ENCODE assay signal across 7 mouse cellular contexts in genomic region chr6:115313235-115313738, GRCm38 (mm10). TPM values are rescaled to one million over a fixed set of nuclear protein-coding genes. Genes with fewer than 3 reads are reported as not detected.
DNase-seq lines count a peak whose midpoint lies in the region; ATAC-seq and TF ChIP-seq lines count a peak whose summit lies in the region.

No protein-coding gene starts in this region.

- no peaks in the 10 kb centered on the region for H3K36me3 ChIP-seq in lung, postnatal 0 days (ENCODE audit: insufficient read depth, low read length)
- H3K36me3 ChIP-seq in myocyte (ENCODE audit: control insufficient read depth, insufficient read depth), result no peaks in the 10 kb centered on the region

- no peaks in the 10 kb centered on the region for H3K27me3 ChIP-seq in lung, postnatal 0 days (replicated peaks; ENCODE audit: insufficient read depth, low read length)
- H3K27me3 ChIP-seq in myocyte (ENCODE audit: control insufficient read depth, insufficient read depth, insufficient read length), result no peaks in the 10 kb centered on the region

- no peak overlapping the region for H3K4me2 ChIP-seq in lung, postnatal 0 days (replicated peaks; ENCODE audit: low read depth, low read length)
- H3K4me2 ChIP-seq in myocyte (ENCODE audit: low read depth), result no peak overlapping the region

- TF ChIP-seq CTCF in lung, postnatal 0 days (IDR thresholded peaks at IDR 0.05), result no peak

- H3K79me2 ChIP-seq in myocyte (ENCODE audit: control insufficient read depth, insufficient read depth), result no peaks in the 10 kb centered on the region

- H3K4me3 ChIP-seq in lung, postnatal 0 days (ENCODE audit: low read depth, low read length), result no peak overlapping the region
- no peak overlapping the region for H3K4me3 ChIP-seq in myocyte

- DNase-seq in lung, postnatal 0 days (ENCODE audit: low spot score), result peak; percentile 48
- no peak for DNase-seq in lung, postnatal 14 days
- DNase-seq in ZHBTc4 (ENCODE audit: low read depth, low spot score), result peak; percentile 15
- peak; percentile 73 to 84 for DNase-seq in cerebellum, postnatal 14 days
- DNase-seq in ovary, postnatal 10 days (ENCODE audit: low spot score), result no peak
- DNase-seq in spleen, postnatal 10 days (ENCODE audit: low spot score in 2 of 2), result no peak

- H3K9me3 ChIP-seq in lung, postnatal 0 days (ENCODE audit: low read length), result no peaks in the 10 kb centered on the region

- 42% methylated on average over 9 of the region's 9 CpGs for WGBS in lung, postnatal 0 days

- no peak overlapping the region for H3K27ac ChIP-seq in lung, postnatal 0 days (ENCODE audit: low read length)

- no peaks in the 10 kb centered on the region for H3K4me1 ChIP-seq in lung, postnatal 0 days (ENCODE audit: insufficient read depth, low read depth, low read length)

- TF ChIP-seq EP300 in lung, postnatal 0 days (IDR thresholded peaks at IDR 0.05), result no peak

- no peak for TF ChIP-seq POLR2A in myocyte (IDR thresholded peaks at IDR 0.05; ENCODE audit: insufficient read length, low read depth)

- no peak overlapping the region for H3K9ac ChIP-seq in lung, postnatal 0 days (replicated peaks; ENCODE audit: low read depth)

- no peak overlapping the region for H3ac ChIP-seq in myocyte (ENCODE audit: control insufficient read depth, insufficient read length)

- ATAC-seq in lung, postnatal 0 days, result no peak; the same call in 1 of the 2 replicates

TF ChIP-seq in myocyte, 11 proteins besides CTCF, POLR2A, EP300 and RAD21:
- TF ChIP-seq MAX (IDR thresholded peaks at IDR 0.05; ENCODE audit: low read depth), result no peak
- TF ChIP-seq SRF (IDR thresholded peaks at IDR 0.05; ENCODE audit: control insufficient read depth, insufficient read length, low read depth), result no peak
- TF ChIP-seq MYOG (IDR thresholded peaks at IDR 0.05; ENCODE audit: control insufficient read depth in 1 of 3, insufficient read depth in 1 of 3, insufficient read length in 2 of 3, low read depth in 2 of 3), result no peak
- no peak for TF ChIP-seq TCF12 (IDR thresholded peaks at IDR 0.05; ENCODE audit: insufficient read depth, poor library complexity, severe bottlenecking)
- no peak for TF ChIP-seq USF1 (IDR thresholded peaks at IDR 0.05; ENCODE audit: low read depth)
- TF ChIP-seq E2F4 (IDR thresholded peaks at IDR 0.05; ENCODE audit: insufficient read depth), result no peak
- 0 out of 2 replicates have a peak, but pooled peaks have one; percentile 24 for TF ChIP-seq CEBPB (IDR thresholded peaks at IDR 0.05; ENCODE audit: insufficient read depth, poor library complexity, severe bottlenecking)

RNA-seq across cellular contexts. Expression of gene Pparg, which starts 47.5 kb away (rescaled TPM):
- 6.7 and 7.7 TPM in 2 replicates for polyA plus RNA-seq in lung, postnatal 0 days (2015; fragmentation: Nextera tagmentation; extraction: Ambion mirVana)
- polyA plus RNA-seq in myocyte (2012; fragmentation: generic; extraction: Trizol), result 2.2 TPM

Comparison
In these comparisons a context has a peak if more than half of its experiments do, and no peak if none do; other contexts are left out.
1. DNase-seq: peak in lung, postnatal 0 days (single experiment), ZHBTc4 (single experiment) and cerebellum, postnatal 14 days (2 of 2); none in lung, postnatal 14 days (single experiment), ovary, postnatal 10 days (single experiment) and spleen, postnatal 10 days (0 of 2).